Mouse (Mus musculus) c-Kit-positive CD71-positive TER-119-negative erythroid progenitor cells, embryonic 14.5 days (primary cell): ENCODE data around the gene Cdk5r1.

Experiments
- DNase-seq: peaks from one replicate; pipeline ENCODE4 v3.0.0-alpha.2; 2013; ENCODE audit warnings: low read depth

The Cdk5r1 gene

GRCm38 (mm10) chr11:80504519-80505385 is 27.9 kb downstream of the Cdk5r1 start:
- DNase-seq = no peak

GRCm38 (mm10) chr11:80505581-80505980 is 28.8 kb downstream of the Cdk5r1 start:
- no peak for DNase-seq

- DNase-seq = no peak
Measured at GRCm38 (mm10) chr11:80506483-80506882, 29.7 kb downstream of the Cdk5r1 start.

- DNase-seq = no peak
Measured at GRCm38 (mm10) chr11:80507791-80508190, 31.0 kb downstream of the Cdk5r1 start.

GRCm38 (mm10) chr11:80508361-80509175 is 31.7 kb downstream of the Cdk5r1 start:
- DNase-seq = no peak

GRCm38 (mm10) chr11:80509176-80509506 is 32.3 kb downstream of the Cdk5r1 start:
- no peak for DNase-seq

GRCm38 (mm10) chr11:80510124-80510523 is 33.3 kb downstream of the Cdk5r1 start:
- DNase-seq = no peak

- DNase-seq = no peak
Measured at GRCm38 (mm10) chr11:80512313-80513056, 35.7 kb downstream of the Cdk5r1 start.

- DNase-seq = no peak
Measured at GRCm38 (mm10) chr11:80513796-80514195, 37.0 kb downstream of the Cdk5r1 start.

- no peak for DNase-seq
Measured at GRCm38 (mm10) chr11:80515346-80515745, 38.5 kb downstream of the Cdk5r1 start.

- DNase-seq = no peak
Measured at GRCm38 (mm10) chr11:80515895-80516294, 39.1 kb downstream of the Cdk5r1 start.

GRCm38 (mm10) chr11:80518421-80519367 is 41.9 kb downstream of the Cdk5r1 start:
- no peak for DNase-seq

- no peak for DNase-seq
Measured at GRCm38 (mm10) chr11:80521148-80521547, 44.3 kb downstream of the Cdk5r1 start.

GRCm38 (mm10) chr11:80522852-80523251 is 46.0 kb downstream of the Cdk5r1 start:
- no peak for DNase-seq

GRCm38 (mm10) chr11:80523410-80523809 is 46.6 kb downstream of the Cdk5r1 start:
- DNase-seq = no peak

- DNase-seq = no peak
Measured at GRCm38 (mm10) chr11:80524213-80524612, 47.4 kb downstream of the Cdk5r1 start.

- DNase-seq = no peak
Measured at GRCm38 (mm10) chr11:80527697-80528096, 50.9 kb downstream of the Cdk5r1 start.

- no peak for DNase-seq
Measured at GRCm38 (mm10) chr11:80529149-80529548, 52.3 kb downstream of the Cdk5r1 start.
